Mouse (Mus musculus): ENCODE data around the gene Rpp14. TPM values are rescaled to one million over a fixed set of nuclear protein-coding genes. Genes with fewer than 3 reads are reported as not detected.

The Rpp14 gene
- polyA plus RNA-seq (2014; fragmentation: Nextera tagmentation; extraction: Ambion mirVana), result 48.5 and 52.6 TPM in 2 replicates

GRCm38 (mm10) chr14:8080165-8080679, at the start of gene Rpp14:
TSS of gene Rpp14 (plus strand) at chr14:8080367.
- Histone ChIP-seq H3K4me3 (ENCODE audit: low read depth, low read length) (peak within 1 kb of the TSS; percentile 64), H3K4me2 (ENCODE audit: low read depth, low read length) (peak within 1 kb of the TSS; percentile 80), H3K27me3 (replicated peaks; ENCODE audit: control insufficient read depth, insufficient read depth, low read length) (no peaks in the 10 kb centered on the region), H3K4me1 (ENCODE audit: control insufficient read depth, insufficient read depth, low read length) (peaks cover 13% of the 10 kb centered on the region), H3K9ac (ENCODE audit: low read depth, low read length) (peak within 1 kb of the TSS; percentile 74), H3K36me3 (ENCODE audit: control insufficient read depth, insufficient read depth, low read length) (peaks cover 18% of the 10 kb centered on the region), H3K27ac (replicated peaks; ENCODE audit: low read depth, low read length) (peak within 1 kb of the TSS; percentile 95), H3K9me3 (ENCODE audit: control insufficient read depth, low read length) (no peaks in the 10 kb centered on the region)
- DNase-seq (ENCODE audit: low spot score) (peak; percentile 98), ATAC-seq (ENCODE audit: low read depth) (peak; percentile 98)
- WGBS, result 0% methylated on average over 45 of the region's 47 CpGs

- ATAC-seq (ENCODE audit: low read depth) (no peak), DNase-seq (ENCODE audit: low spot score) (no peak)
- Histone ChIP-seq H3K4me2 (ENCODE audit: low read depth, low read length) (no peak overlapping the region), H3K4me3 (ENCODE audit: low read depth, low read length) (no peak overlapping the region), H3K27me3 (replicated peaks; ENCODE audit: control insufficient read depth, insufficient read depth, low read length) (no peaks in the 10 kb centered on the region), H3K4me1 (ENCODE audit: control insufficient read depth, insufficient read depth, low read length) (no peaks in the 10 kb centered on the region), H3K9ac (ENCODE audit: low read depth, low read length) (no peak overlapping the region), H3K9me3 (ENCODE audit: control insufficient read depth, low read length) (no peaks in the 10 kb centered on the region), H3K27ac (replicated peaks; ENCODE audit: low read depth, low read length) (no peak overlapping the region), H3K36me3 (ENCODE audit: control insufficient read depth, insufficient read depth, low read length) (no peaks in the 10 kb centered on the region)
- 60% methylated on average over 4 of the region's 4 CpGs for WGBS
These were observed 49.6 kb upstream of the Rpp14 start for GRCm38 (mm10) chr14:8030535-8030934.

GRCm38 (mm10) chr14:8032087-8032944, 47.9 kb upstream of the Rpp14 start:
- no peaks in the 10 kb centered on the region for H3K4me1 ChIP-seq (ENCODE audit: control insufficient read depth, insufficient read depth, low read length)
- H3K4me2 ChIP-seq (ENCODE audit: low read depth, low read length), result no peak overlapping the region
- no peaks in the 10 kb centered on the region for H3K27me3 ChIP-seq (replicated peaks; ENCODE audit: control insufficient read depth, insufficient read depth, low read length)
- DNase-seq (ENCODE audit: low spot score) (no peak), ATAC-seq (ENCODE audit: low read depth) (no peak)
- no peak overlapping the region for H3K9ac ChIP-seq (ENCODE audit: low read depth, low read length)
- WGBS, result 78% methylated on average over 13 of the region's 13 CpGs
- no peaks in the 10 kb centered on the region for H3K9me3 ChIP-seq (ENCODE audit: control insufficient read depth, low read length)
- no peak overlapping the region for H3K27ac ChIP-seq (replicated peaks; ENCODE audit: low read depth, low read length)
- H3K36me3 ChIP-seq (ENCODE audit: control insufficient read depth, insufficient read depth, low read length), result no peaks in the 10 kb centered on the region
- H3K4me3 ChIP-seq (ENCODE audit: low read depth, low read length), result no peak overlapping the region

DNA sequence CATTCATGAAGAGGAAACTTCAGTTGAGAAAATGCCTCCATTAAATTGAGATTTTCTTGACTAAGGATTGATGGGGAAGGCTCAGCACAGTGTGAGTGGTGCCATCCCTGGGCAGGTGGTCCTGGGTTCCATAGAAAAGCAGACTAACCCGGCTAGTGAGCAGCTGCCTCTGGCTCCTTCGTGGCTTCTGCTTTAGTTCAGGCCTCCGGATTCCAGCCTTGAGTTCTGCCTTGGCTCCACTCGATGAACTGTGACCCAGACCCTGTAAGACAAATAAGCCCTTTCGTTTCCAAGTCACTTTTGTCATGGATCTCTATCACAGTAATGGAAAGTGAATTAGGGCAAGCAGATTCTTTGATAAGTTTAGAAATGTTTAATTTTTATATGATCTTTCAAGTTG, 45.6 kb upstream of the Rpp14 start:
- Histone ChIP-seq H3K4me3 (ENCODE audit: low read depth, low read length) (no peak overlapping the region), H3K27me3 (replicated peaks; ENCODE audit: control insufficient read depth, insufficient read depth, low read length) (no peaks in the 10 kb centered on the region), H3K9me3 (ENCODE audit: control insufficient read depth, low read length) (no peaks in the 10 kb centered on the region), H3K4me1 (ENCODE audit: control insufficient read depth, insufficient read depth, low read length) (no peaks in the 10 kb centered on the region), H3K9ac (ENCODE audit: low read depth, low read length) (no peak overlapping the region), H3K27ac (replicated peaks; ENCODE audit: low read depth, low read length) (no peak overlapping the region), H3K36me3 (ENCODE audit: control insufficient read depth, insufficient read depth, low read length) (no peaks in the 10 kb centered on the region), H3K4me2 (ENCODE audit: low read depth, low read length) (no peak overlapping the region)
- WGBS, result 67% methylated on average over 5 of the region's 5 CpGs
- no peak for DNase-seq (ENCODE audit: low spot score)
- ATAC-seq (ENCODE audit: low read depth), result no peak

GRCm38 (mm10) chr14:8035951-8036350, 44.2 kb upstream of the Rpp14 start:
- WGBS, result 83% methylated on average over 6 of the region's 6 CpGs
- no peaks in the 10 kb centered on the region for H3K27me3 ChIP-seq (replicated peaks; ENCODE audit: control insufficient read depth, insufficient read depth, low read length)

DNA sequence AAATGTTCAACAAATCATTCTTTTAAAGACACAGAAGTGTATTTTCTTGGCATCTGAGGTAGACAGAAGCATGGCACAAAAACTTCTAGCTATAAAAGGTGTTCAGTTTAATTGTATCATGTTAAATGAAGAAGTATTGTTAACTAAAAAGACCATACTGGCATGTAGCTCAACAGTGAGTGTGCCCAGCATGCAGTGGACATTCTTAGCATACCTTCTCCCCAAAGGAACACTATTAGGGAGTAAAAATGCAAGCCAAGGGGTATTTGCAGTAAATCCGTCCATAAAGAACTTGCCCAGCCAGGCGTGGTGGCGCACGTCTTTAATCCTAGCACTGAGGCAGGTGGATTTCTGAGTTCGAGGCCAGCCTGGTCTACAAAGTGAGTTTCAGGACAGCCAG, 43.8 kb upstream of the Rpp14 start:
- H3K4me2 ChIP-seq (ENCODE audit: low read depth, low read length), result no peak overlapping the region
- ATAC-seq (ENCODE audit: low read depth) (no peak), DNase-seq (ENCODE audit: low spot score) (no peak)
- H3K27me3 ChIP-seq (replicated peaks; ENCODE audit: control insufficient read depth, insufficient read depth, low read length), result no peaks in the 10 kb centered on the region
- 82% methylated on average over 5 of the region's 5 CpGs for WGBS
- no peak overlapping the region for H3K9ac ChIP-seq (ENCODE audit: low read depth, low read length)
- 0 out of 2 replicates have a peak, but pooled peaks cover 3% of the 10 kb centered on the region for H3K36me3 ChIP-seq (ENCODE audit: control insufficient read depth, insufficient read depth, low read length)
- H3K9me3 ChIP-seq (ENCODE audit: control insufficient read depth, low read length), result no peaks in the 10 kb centered on the region
- no peaks in the 10 kb centered on the region for H3K4me1 ChIP-seq (ENCODE audit: control insufficient read depth, insufficient read depth, low read length)
- H3K4me3 ChIP-seq (ENCODE audit: low read depth, low read length), result no peak overlapping the region
- H3K27ac ChIP-seq (replicated peaks; ENCODE audit: low read depth, low read length), result no peak overlapping the region

More at GRCm38 (mm10) chr14:8035951-8036350, 44.2 kb upstream of the Rpp14 start:
- Histone ChIP-seq H3K4me2 (ENCODE audit: low read depth, low read length) (no peak overlapping the region), H3K9ac (ENCODE audit: low read depth, low read length) (no peak overlapping the region), H3K4me3 (ENCODE audit: low read depth, low read length) (no peak overlapping the region), H3K36me3 (ENCODE audit: control insufficient read depth, insufficient read depth, low read length) (0 out of 2 replicates have a peak, but pooled peaks cover 3% of the 10 kb centered on the region), H3K4me1 (ENCODE audit: control insufficient read depth, insufficient read depth, low read length) (no peaks in the 10 kb centered on the region), H3K9me3 (ENCODE audit: control insufficient read depth, low read length) (no peaks in the 10 kb centered on the region), H3K27ac (replicated peaks; ENCODE audit: low read depth, low read length) (no peak overlapping the region)
- DNase-seq (ENCODE audit: low spot score) (no peak), ATAC-seq (ENCODE audit: low read depth) (no peak)

- Histone ChIP-seq H3K27me3 (replicated peaks; ENCODE audit: control insufficient read depth, insufficient read depth, low read length) (no peaks in the 10 kb centered on the region), H3K9ac (ENCODE audit: low read depth, low read length) (no peak overlapping the region), H3K4me1 (ENCODE audit: control insufficient read depth, insufficient read depth, low read length) (no peaks in the 10 kb centered on the region), H3K9me3 (ENCODE audit: control insufficient read depth, low read length) (no peaks in the 10 kb centered on the region), H3K4me2 (ENCODE audit: low read depth, low read length) (no peak overlapping the region), H3K36me3 (ENCODE audit: control insufficient read depth, insufficient read depth, low read length) (0 out of 2 replicates have a peak, but pooled peaks cover 3% of the 10 kb centered on the region), H3K4me3 (ENCODE audit: low read depth, low read length) (no peak overlapping the region), H3K27ac (replicated peaks; ENCODE audit: low read depth, low read length) (no peak overlapping the region)
- 77% methylated on average over 5 of the region's 5 CpGs for WGBS
- DNase-seq (ENCODE audit: low spot score) (no peak), ATAC-seq (ENCODE audit: low read depth) (no peak)
These were observed 42.0 kb upstream of the Rpp14 start for GRCm38 (mm10) chr14:8038150-8038549.

- Histone ChIP-seq H3K9me3 (ENCODE audit: control insufficient read depth, low read length) (no peaks in the 10 kb centered on the region), H3K4me3 (ENCODE audit: low read depth, low read length) (no peak overlapping the region), H3K4me1 (ENCODE audit: control insufficient read depth, insufficient read depth, low read length) (no peaks in the 10 kb centered on the region), H3K4me2 (ENCODE audit: low read depth, low read length) (no peak overlapping the region), H3K27me3 (replicated peaks; ENCODE audit: control insufficient read depth, insufficient read depth, low read length) (no peaks in the 10 kb centered on the region), H3K27ac (replicated peaks; ENCODE audit: low read depth, low read length) (no peak overlapping the region), H3K9ac (ENCODE audit: low read depth, low read length) (no peak overlapping the region), H3K36me3 (ENCODE audit: control insufficient read depth, insufficient read depth, low read length) (0 out of 2 replicates have a peak, but pooled peaks cover 3% of the 10 kb centered on the region)
- ATAC-seq (ENCODE audit: low read depth), result no peak
- DNase-seq (ENCODE audit: low spot score), result no peak
- WGBS, result 80% methylated on average over 7 of the region's 7 CpGs
These were observed 41.2 kb upstream of the Rpp14 start for GRCm38 (mm10) chr14:8038791-8039448.
